Mouse (Mus musculus): ENCODE results near the gene Galnt4.

The Galnt4 gene

GRCm38 (mm10) chr10:99107964-99108363, at the start of gene Galnt4:
TSS of gene Galnt4 (plus strand) at chr10:99108159.
- peak; percentile 84 for DNase-seq (ENCODE audit: low spot score in 2 of 2)

GRCm38 (mm10) chr10:99060588-99060987, 47.4 kb upstream of the Galnt4 start:
- DNase-seq (ENCODE audit: low spot score in 2 of 2), result no peak

GRCm38 (mm10) chr10:99061418-99061817, 46.5 kb upstream of the Galnt4 start:
- no peak for DNase-seq (ENCODE audit: low spot score in 2 of 2)

GRCm38 (mm10) chr10:99062546-99062945, 45.4 kb upstream of the Galnt4 start:
- DNase-seq (ENCODE audit: low spot score in 2 of 2), result no peak

- no peak for DNase-seq (ENCODE audit: low spot score in 2 of 2)
Observed at GRCm38 (mm10) chr10:99076113-99076895, 31.7 kb upstream of the Galnt4 start.

- DNase-seq (ENCODE audit: low spot score in 2 of 2), result no peak
Observed at GRCm38 (mm10) chr10:99078621-99079020, 29.3 kb upstream of the Galnt4 start.

GRCm38 (mm10) chr10:99081569-99081990, 26.4 kb upstream of the Galnt4 start:
- no peak for DNase-seq (ENCODE audit: low spot score in 2 of 2)

- DNase-seq (ENCODE audit: low spot score in 2 of 2), result no peak
Observed at GRCm38 (mm10) chr10:99083431-99084003, 24.4 kb upstream of the Galnt4 start.

GRCm38 (mm10) chr10:99084397-99085239, 23.3 kb upstream of the Galnt4 start:
- DNase-seq (ENCODE audit: low spot score in 2 of 2), result peak; percentile 48 to 67

GRCm38 (mm10) chr10:99085240-99085587, 22.7 kb upstream of the Galnt4 start:
- DNase-seq (ENCODE audit: low spot score in 2 of 2), result no peak

GRCm38 (mm10) chr10:99086029-99086428, 21.9 kb upstream of the Galnt4 start:
- no peak for DNase-seq (ENCODE audit: low spot score in 2 of 2)

- no peak for DNase-seq (ENCODE audit: low spot score in 2 of 2)
Observed at GRCm38 (mm10) chr10:99089906-99090305, 18.1 kb upstream of the Galnt4 start.

GRCm38 (mm10) chr10:99093364-99093763, 14.6 kb upstream of the Galnt4 start:
- DNase-seq (ENCODE audit: low spot score in 2 of 2), result no peak

- no peak for DNase-seq (ENCODE audit: low spot score in 2 of 2)
Observed at GRCm38 (mm10) chr10:99095114-99095513, 12.8 kb upstream of the Galnt4 start.

- DNase-seq (ENCODE audit: low spot score in 2 of 2), result peak; percentile 39 to 57
Observed at GRCm38 (mm10) chr10:99097374-99097773, 10.6 kb upstream of the Galnt4 start.

- no peak for DNase-seq (ENCODE audit: low spot score in 2 of 2)
Observed at GRCm38 (mm10) chr10:99105522-99105921, 2.4 kb upstream of the Galnt4 start.

GRCm38 (mm10) chr10:99106311-99106702, 1.7 kb upstream of the Galnt4 start:
- no peak for DNase-seq (ENCODE audit: low spot score in 2 of 2)

GRCm38 (mm10) chr10:99106703-99107631, 992 bp upstream of the Galnt4 start, which contains the start of gene Poc1b:
TSS of gene Poc1b (plus strand) at chr10:99107036.
- DNase-seq (ENCODE audit: low spot score in 2 of 2), result peak; percentile 52 to 70

GRCm38 (mm10) chr10:99108431-99108982, 548 bp downstream of the Galnt4 start:
- no peak for DNase-seq (ENCODE audit: low spot score in 2 of 2)

- DNase-seq (ENCODE audit: low spot score in 2 of 2), result no peak
Observed at GRCm38 (mm10) chr10:99113533-99113932, 5.6 kb downstream of the Galnt4 start.

- no peak for DNase-seq (ENCODE audit: low spot score in 2 of 2)
Observed at GRCm38 (mm10) chr10:99114295-99114694, 6.3 kb downstream of the Galnt4 start.
